Mouse (Mus musculus) cerebellum, postnatal 14 days (tissue): ENCODE measurements around the gene Mettl6.
"Not testable (repeated sequence)": the region's sequence is repeated elsewhere in the genome, so short reads cannot be mapped to it uniquely, and the experiment has no call there.

ENCODE experiments used
- DNase-seq, 2 experiments: peaks; one replicate each; pipeline ENCODE4 v3.0.0; 2021; ENCODE audit warnings: mixed read lengths in 2 of 2

Mettl6 gene

DNA sequence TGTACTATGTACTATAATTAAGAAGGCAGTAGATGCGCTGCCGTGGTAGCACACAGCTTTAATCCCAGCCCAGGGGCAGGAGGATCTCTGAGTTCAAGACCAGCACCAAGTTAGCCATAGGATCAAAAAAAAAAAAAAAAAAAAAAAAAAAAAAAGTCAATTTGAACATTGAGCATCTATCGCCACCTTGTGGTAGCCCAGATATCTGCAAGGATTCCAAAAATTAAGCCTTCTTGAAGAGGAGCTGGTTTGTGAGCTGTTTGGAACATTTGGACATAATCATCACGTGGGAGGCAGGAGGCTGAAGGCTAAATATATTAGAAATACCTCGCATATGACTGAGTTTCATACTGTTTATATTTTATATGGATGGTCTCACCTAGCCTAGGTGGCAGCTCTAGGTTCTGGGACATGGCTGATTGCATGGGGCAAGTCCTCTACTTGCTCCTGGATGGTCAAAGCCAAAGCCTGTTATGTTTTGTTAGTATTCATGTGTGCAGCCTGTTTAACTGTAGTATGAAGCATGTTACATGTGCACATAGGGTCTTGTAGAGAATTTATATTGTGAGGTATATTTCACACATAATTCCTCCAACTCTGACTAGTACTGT, 22.3 kb downstream of the Mettl6 start:
- DNase-seq = peak; percentile 84 to 89

DNA sequence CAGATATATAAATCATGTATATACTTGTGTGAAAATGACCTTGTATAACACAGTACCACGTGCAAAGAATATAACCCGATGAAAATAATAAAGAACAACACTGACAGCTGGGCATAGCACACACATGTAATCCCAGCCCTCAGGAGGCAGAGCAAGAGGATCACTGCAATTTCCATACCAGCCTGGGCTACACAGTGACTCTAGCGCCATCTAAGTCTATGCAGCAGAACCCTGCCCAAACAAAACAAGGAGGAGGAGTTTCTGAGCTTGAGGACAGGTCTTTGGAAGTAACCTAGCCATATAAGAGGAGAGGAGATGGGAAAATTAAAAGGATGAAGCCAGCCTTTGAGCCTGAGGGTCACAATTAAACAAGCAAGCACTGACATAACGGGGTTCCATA, 25.1 kb downstream of the Mettl6 start:
- DNase-seq = no peak

DNA sequence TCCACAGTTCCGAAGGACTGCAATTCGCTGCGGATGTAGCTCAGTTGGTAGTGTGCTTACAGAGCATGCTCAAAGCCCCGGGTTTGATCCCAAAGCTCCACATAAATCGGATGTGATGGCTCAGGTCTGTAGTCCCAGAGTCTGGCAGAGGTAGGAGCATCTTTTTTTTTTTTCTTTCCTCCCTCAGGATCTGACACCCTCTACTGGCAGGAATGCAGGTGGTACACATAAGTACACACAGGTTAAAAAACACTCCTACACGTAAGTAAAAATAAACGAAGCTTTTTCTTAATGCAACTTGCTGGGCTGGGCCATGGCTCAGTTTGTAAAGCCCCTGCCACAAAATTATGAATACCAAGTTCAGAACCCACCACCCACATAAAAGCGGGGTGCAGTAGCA, 30.7 kb downstream of the Mettl6 start:
- DNase-seq = peak; percentile 33 to 57

DNA sequence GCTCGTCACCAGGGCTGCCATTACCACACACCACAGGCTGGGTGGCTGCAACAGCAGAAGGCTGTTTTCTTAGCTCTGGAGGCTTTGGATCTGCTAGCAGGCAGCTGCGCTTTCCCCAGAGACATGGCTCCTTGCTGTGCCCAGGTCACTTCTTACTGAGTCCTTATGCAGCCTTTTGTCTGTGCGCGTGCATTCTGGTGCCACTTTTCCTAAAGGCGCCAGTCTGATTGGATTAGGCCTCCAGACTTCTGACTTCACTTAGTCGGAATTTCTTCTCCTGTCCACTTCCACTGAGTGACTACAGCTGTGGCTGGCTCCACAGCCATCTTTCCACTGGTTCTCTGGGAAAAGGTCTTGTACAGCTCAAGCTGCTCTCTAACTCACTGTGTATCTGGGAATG, 32.0 kb downstream of the Mettl6 start:
- DNase-seq = no peak

DNA sequence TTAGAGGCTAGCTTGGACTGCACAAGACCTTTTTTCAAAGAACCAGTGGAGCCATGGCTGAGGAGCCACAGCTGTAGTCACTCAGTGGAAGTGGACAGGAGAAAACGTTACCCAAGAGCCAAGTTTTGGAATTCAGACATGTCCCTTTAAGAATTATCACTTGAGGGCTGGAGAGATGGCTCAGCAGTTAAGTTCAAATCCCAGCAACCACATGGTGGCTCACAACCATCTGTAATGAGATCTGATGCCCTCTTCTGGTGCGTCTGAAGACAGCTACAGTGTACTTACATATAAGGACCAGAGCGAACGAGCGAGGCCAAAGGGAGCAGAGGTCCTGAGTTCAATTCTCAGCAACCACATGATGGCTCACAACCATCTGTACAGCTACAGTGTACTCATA, 32.6 kb downstream of the Mettl6 start:
- DNase-seq = not testable (repeated sequence)

DNA sequence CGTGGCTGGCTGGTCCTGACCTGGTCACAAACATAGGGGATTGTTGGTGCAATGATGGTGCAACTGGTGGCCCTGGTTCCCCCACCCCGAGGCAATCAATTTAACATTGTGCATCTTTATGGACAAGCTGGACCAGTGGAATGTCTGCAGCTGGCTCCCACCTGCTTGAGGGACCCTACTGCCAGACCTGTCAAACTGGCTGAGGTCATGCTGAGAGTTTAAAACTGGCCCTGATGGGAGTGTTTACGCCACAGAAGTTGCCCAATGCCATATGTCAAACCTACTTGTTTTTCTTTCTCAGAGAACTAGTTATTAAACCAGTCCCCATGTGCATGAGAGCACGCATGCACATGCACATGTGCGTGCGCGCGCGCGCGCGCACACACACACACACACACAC, 36.8 kb downstream of the Mettl6 start:
- no peak for DNase-seq

DNA sequence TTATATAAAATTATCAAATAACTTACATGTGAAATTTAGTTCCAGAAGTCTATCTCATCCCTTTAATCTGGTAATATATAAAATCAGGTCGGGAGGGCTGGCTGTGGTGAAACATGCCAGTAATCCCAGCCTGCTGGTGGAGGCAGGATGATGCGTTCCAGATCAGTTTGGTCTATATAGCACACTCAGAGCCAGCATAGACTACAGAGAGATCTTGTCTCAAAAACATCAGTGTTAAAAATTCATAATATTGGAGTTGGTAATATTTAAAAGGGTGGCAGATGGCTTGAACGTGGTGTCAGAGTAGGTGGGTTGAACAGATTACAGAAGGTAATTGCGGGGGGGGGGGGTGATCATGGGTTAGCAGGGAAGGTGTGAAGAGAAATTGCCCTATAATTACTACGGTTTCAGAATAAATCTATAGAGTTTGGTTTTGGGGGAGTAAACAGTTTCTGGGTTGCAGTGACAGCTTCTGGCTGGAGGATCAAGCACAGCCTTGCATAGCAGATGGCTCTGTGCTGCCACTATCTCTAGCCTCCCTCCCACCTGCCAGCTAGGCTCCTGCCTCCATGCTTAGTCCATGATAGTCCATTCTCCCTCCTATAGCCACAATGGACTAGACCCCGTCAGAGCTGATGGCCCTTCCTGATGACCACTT, 38.6 kb downstream of the Mettl6 start:
- peak in 1 of 2 experiments; percentile 26 for DNase-seq

DNA sequence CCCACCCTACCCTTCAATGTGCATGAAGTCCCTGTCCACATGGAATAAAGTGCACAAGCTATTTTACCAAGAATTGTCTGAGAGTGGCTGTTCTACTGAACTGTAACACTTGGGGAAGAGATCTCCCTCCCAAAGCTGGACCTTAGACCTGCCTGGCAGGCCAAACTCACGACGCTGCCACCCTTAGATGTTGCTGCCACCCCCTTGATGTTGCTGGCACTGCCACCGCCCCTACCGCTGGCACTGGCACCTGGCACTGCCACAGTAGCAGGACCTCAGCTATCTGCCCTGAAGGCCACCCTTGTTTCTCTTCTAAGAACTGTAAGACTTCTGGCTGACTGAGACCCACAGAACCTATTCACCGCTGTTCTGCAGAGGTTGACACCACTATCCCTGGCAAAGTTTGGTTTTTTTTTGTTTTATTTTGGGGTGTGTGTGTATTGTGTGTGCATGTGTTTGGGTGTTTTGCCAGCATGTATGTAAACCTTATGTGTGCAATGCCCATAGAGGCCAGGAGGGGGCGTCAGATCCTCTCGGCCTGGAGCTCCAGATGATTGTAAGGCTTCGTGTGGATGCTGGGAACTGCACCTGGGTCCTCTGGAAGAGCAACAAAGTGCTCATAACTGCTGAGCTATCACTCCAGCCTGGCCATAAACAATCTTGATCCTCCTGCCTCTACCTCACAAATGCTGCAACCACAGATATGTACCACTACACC, 39.8 kb downstream of the Mettl6 start:
- DNase-seq = no peak

DNA sequence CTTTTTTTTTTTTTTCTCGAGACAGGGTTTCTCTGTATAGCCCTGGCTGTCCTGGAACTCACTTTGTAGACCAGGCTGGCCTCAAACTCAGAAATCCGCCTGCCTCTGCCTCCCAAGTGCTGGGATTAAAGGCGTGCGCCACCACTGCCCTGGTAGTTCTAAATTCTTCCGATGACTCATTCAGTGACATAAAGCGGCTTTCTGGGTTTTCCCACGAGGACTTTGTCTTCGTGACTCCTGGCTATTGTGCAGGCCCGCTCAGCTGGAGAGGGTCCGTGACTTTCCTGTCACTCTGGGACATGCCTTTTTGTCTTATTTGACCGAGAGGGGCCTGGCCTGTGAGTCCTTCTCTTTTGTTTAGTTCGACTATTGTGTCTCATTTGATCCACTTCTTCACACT, 40.9 kb downstream of the Mettl6 start:
- DNase-seq = not testable (repeated sequence)

DNA sequence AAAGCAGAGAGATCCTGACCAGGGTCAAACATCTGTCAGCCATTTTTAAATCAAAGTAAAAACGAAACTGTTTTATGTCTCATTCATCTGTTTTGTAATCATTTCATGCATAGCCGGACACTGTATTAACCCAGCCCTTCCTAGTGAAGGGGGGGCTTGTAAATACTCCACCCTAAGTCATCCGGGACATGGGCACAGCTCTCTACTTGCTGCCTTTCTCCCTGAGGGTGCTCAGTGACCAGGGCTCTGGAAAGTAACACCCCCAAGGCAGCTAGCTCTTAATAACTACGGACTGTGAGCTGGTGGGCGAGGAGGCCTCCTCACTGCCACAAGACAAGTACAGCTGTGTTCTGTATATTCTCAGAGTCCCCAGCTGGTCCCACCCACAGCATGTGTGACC, 45.8 kb downstream of the Mettl6 start:
- no peak for DNase-seq

DNA sequence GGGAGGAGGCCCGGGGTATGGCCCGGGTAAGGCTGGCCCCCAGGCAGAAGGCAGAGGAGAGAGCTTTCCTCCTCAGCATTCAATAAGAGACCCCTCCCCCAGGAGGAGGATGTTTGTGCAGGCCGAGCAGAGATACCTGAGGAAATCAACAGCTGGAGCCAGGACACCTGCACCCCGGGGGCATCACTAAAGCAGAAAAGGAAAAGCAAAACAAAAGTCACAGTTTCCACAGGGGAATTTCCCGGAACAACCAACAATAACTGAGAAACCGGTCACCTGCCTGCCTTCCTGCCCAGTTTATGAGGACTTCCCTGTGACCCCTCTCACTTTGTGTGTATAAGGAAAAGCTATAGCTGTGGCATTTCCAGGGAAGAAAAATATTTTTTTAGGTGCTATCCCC, 51.2 kb downstream of the Mettl6 start:
- DNase-seq = no peak

DNA sequence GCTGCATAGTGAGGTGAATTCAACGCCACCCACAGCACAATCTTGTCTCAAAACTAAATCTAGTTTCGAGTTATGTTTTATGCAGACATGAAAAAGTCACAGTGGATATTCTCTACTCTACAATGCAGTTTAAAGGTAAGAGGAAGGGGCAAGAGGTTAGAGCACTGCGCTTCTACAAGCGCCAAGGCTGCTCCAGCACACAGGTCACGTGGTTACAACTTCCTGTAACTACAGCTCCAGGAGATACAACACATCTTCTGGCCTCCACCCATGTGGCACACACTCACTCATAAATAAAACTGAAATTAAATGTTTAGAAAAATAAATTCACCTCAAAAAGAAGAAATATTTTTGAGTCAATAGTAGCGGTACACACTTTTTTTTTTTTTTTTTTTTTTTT, 54.1 kb downstream of the Mettl6 start:
- DNase-seq = no peak

DNA sequence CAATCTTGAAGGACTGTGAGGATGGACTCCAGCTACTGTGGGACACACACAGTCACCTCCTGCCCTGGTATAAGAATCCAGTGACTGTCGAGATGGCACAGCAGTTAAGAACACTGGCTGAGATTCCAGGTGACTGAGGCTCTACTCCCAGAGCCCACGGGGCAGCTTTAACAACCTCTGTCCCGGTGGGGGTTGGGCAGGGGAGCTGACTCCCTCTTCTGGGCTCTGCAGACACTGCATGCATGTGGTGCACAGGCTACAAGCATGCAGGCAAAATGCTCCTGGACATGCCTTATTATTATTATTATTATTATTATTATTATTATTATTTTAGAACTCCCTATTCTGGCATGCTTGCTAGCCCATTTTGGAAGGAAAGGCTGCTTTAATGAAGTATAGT, 54.6 kb downstream of the Mettl6 start:
- peak in 1 of 2 experiments; percentile 34 for DNase-seq

DNA sequence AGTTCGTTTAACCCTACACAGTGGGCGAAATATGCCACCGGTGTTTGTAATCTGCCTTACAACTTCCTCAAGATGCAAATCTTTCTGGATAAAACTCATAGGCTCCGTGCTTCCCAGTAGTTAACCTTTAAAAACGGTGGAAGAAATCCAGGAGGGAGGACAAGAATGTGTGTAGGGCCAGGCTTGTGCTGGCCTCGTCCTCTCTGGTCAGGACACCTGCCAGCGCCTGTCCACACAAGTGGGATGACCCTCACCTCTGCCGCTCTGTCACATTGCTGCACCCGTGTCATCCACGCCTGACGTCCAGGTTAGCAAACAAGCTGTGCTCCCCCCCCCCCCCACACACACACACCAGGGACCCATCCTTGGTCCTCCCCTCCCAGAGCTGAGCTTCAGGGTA, 55.6 kb downstream of the Mettl6 start:
- DNase-seq = no peak

DNA sequence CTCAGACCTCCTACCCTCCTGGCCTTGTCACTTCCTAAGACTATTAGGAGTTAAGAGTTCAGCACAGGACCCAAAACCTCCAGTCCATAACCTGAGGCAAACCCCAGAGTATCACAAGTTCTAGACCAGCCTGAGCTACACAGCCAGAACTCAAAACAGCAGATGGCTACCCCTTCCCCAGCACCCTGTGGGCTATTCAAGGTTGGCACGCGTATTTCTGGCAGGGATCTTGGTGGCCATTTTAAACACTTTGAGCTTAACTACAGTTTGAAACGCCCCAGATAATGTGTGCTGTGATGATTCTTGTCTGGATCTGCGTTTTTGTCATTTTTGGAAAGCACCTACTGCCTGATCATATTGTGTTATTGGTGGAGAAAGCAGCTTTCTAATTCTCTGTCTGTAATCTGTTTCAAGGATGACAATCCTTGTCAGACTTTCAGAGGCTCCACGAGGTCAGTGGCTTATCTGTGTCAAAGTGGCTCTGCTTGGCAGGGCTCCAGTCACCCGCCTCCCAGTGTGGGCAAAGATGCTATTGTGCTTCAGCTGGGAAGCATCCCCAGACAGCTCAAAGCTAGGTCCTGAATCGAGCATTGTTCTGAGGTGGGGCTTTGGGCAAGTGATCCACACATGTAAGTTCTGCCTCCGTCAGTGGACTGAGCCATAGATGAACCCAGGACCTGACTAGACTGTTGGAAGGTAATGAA, 56.9 kb downstream of the Mettl6 start:
- peak; percentile 72 to 80 for DNase-seq

DNA sequence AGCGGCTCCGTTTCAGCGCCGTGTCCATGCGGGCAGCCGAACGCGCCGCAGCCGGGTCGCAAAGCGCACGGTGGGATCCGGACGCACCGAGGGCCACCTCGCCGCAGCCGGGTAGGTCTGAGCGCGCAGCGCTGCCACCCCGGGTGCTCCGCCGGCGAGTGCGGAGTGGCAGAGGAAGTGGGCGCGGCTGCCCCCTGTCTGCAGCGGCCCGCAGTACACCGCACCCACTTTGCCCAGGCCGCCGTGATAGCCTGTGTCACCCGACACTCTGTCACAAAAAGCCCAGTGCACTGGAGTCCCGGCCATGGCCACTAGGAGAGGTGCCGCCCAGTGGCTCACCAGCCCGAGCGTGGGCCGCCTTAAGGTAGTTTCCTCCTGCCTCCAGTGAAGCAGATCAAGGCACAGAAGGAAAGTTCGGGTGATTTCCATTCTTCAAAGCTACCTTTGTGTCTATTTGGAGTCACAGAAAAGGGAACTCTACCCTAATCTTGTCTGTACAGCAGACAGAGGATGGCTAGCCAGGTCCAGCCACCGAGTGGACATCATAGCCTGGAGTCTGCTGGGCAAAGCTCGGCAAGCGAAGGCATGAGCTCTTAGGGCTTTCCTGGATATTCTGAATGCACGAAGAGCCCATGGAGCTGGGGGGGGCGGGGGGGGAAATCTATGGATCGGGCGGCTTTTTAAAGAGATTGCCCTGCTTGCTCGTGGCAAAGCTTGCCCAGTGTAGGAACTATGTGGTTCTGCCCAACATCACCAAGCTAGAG, 58.7 kb downstream of the Mettl6 start, which contains the start of gene Sh3bp5:
Gene Sh3bp5 (minus strand): TSS at position 149 of the 764 bp plus-strand sequence.
- DNase-seq = peak; percentile 98 to 99

DNA sequence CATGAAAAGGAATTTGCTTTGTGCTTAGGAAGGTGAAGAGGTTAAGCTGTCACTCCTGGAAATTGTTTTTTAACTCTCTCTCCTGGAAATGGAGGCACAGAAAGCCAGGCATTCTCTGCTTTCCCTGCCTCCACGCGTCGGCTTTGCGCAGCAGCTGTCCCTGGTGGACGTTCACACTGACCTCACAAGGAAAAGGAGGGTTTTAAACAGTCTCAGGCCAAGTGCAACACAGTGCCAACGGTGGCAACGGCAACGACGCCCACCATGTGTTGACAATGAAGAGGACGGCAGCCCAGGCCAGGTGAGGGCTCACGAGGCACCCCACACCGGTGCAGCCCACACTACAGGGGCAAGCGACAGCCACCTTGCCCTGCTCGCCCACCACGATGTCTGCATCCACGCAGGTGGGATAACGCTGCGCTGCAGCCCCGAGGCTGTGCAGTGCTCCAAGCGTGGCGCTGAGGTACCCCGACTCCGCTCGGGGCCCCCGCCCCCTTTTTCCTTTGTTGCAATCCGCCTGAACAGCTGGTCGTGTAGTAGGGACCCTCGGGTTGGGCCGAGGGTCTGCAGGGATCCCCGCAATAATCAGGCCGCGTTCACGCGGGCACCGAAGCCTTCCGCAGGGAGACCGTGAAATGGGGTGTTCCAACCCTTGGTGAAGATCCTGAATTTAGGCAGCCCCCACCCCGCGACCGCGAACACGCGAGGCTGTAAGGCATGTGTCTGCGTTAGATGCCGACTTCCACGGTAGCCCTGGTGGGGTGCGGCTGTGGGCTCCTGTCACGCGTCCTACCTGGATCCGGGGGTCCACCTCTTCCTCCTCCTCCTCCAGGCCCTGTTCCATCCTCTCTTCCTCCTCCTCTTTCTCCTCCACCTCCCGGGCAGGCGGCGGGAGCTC, 59.6 kb downstream of the Mettl6 start:
- DNase-seq = peak; percentile 69 to 74

DNA sequence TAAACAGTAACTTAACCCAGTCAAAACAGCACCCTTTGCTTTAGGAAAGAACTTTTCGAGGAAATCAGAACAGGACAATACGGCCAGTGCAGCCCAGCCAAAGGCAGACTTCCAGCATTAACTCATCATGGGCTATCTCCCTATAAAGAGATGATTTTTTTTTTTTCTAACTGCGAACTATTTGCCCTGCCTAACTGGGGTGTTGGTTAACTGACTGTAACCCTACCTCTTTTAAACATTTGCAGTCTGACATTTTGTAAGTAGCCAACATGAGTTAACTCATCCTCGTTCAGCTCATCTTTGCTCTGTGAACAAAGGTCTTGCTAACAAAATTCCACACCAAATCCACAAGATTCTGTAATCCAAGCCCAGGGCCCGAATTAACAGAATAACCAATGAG, 60.4 kb downstream of the Mettl6 start:
- peak in 1 of 2 experiments; percentile 13 for DNase-seq

DNA sequence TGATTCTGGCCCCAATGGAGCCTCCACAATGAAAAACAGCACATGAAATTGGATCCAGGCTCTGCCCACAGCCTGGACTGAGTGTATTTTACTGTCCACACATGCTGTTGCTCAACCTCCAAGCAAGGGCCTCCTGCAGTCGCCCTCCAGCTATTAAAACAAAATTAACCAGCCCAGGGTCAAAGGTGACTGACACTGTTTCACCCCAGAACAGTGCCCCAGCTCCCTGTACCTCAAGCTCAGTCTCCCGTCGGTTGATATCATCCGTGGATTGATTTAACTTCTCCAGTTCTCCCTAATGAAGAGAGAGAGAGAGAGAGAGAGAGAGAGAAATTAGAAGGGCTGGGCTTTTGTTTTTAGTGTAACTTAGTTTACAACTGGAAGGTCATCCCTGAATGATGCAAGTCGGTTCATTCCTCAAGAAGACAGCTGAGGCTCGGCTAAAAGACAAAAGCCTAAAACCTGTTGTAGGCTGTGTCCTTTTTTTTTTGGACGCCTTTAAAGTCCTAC, 60.9 kb downstream of the Mettl6 start:
- DNase-seq = peak in 1 of 2 experiments; percentile 27

DNA sequence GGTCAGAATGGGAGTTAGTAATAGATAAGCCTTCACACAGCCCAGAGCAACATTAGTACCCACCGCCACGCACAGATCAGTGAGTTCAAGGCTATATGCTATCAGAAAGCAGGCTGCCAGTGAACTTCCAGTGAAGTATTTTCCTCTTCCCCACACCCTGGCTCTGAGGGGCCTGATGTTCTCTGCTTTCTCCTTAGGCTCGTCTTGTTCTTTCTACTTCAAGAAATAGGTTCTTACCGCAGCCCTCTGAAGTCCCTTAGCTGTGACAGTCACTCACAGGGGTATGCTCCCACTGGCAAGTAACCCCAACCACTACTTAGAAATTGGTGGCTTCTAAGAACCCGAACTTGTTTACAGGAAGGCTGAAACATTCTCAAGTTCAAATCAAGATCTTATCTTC, 61.7 kb downstream of the Mettl6 start:
- peak in 1 of 2 experiments; percentile 12 for DNase-seq

DNA sequence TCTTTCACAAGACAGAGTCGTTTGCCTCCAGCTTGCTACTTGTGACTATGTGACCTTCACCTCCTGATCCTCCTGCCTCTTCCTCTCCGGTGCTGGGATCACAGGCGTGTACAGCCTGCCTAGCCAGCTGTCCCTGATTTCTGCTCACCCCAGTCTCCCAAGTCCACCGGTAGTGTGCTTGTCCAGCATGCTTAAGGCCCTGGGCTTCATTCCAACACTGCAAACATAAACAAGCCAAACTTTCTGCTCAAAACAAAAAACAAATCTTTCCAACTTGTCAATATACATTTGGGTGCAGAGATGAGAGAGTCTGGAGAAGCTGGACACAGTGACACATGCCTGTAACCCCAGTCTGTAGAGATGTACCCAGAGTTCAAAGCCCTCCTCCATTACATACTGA, 62.4 kb downstream of the Mettl6 start:
- DNase-seq = peak in 1 of 2 experiments; percentile 35
